Mouse (Mus musculus) kidney, adult 18-20 months (tissue): ENCODE data around the gene Noct.
A peak's percentile ranks its signal among the peaks of the same experiment; 100 is the strongest.
"Not testable (repeated sequence)": the region's sequence is repeated elsewhere in the genome, so short reads cannot be mapped to it uniquely, and the experiment has no call there.

Source experiments
- DNase-seq: peaks from one replicate; pipeline ENCODE4 v3.0.0; 2021

The Noct gene

DNA sequence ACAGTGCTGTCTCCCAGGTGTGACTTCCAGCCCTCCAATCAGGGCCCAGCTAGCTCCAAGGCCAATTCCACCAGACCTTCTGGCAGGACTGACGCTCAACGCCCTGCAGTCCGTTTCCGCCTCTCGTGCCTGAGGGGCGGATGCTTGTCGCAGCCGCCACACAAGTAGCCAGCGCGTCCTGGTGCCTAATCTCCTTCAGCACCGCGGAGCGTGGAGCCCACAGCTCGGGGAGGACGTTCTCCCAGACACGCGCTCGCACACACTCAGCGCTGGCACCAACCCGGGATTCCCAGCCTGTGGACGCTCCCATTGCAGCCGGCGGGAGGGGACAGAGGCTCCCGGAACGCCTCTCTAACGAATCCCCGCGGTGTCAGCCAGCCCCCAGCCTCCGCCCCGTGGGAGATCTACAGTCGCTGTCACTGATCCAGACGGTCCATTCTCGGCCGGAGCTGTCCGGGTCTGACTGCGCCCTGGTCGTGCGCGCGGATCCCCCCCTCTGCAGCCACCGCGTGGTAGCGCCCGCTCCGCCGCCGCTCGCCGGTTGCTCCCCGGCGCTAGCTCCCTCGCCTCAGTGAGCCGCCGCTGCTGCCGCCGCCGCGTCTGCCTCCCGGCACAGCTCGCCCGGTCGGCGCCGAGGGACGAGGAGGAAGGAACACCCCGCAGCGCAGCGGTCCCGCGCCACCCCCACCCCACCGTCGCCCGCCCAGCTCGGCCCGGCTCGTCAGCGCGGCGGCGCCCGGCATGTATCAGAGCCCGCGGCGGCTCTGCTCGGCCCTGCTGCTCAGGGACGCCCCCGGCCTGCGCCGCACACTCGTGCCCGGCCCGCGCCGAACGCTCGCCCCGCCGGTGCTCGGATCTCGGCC is at the start of gene Noct:
TSS of gene Noct (plus strand) at position 85 of the 863 bp plus-strand sequence.
- peak; percentile 95 for DNase-seq

GRCm38 (mm10) chr3:51178158-51178557 is 46.1 kb upstream of the Noct start:
- DNase-seq = no peak

- no peak for DNase-seq
Observed at GRCm38 (mm10) chr3:51179460-51180146, 44.6 kb upstream of the Noct start.

DNA sequence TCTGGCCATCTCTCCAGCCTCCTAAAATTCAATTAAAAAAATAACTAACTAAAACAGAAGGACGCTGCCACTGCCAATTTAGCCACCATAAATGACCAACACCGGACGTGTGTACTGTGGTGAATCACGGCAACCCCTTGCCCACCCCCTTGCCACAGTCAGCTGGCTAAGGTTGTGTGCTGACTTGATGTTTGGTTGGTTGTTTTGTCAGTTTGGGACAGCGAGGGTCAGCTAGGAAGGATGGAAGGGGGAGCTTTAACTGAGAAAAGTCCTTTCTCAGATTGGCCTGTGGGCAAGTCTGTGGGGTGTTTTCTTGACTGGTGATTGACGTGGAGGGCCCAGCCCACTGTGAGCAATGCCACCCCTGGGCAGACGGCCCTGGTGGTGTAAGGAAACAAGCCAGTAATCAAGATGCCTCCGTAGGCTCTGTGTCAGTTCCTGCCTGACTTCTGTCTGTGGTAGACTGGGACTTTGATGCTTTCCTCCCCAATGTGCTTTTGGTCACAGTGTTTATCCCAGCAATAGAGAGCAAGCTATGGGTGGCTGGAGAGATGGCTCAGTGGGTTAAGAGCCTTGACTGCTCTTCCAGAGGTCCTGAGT is 43.8 kb upstream of the Noct start:
- DNase-seq = no peak

GRCm38 (mm10) chr3:51182455-51182854 is 41.8 kb upstream of the Noct start:
- DNase-seq = no peak

DNA sequence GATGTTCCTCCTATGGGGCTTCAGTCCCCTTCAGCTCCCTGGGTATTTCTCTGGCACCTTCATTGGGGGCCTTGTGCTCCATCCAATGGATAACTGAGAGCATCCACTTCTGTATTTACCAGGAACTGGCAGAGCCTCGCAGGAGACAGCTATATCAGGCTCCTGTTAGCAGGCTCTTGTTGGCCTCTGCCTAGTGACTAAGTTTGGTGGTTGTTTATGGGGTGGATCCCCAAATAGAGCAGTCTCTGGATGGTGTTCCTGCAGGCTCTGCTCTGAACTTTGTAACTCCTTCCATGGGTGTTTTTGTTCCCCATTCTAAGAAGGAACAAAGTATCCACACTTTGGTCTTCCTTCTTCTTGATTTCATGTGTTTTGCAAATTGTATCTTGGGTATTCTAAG is 40.7 kb upstream of the Noct start:
- DNase-seq = not testable (repeated sequence)

- not testable (repeated sequence) for DNase-seq
Observed at GRCm38 (mm10) chr3:51183967-51184366, 40.3 kb upstream of the Noct start.

DNA sequence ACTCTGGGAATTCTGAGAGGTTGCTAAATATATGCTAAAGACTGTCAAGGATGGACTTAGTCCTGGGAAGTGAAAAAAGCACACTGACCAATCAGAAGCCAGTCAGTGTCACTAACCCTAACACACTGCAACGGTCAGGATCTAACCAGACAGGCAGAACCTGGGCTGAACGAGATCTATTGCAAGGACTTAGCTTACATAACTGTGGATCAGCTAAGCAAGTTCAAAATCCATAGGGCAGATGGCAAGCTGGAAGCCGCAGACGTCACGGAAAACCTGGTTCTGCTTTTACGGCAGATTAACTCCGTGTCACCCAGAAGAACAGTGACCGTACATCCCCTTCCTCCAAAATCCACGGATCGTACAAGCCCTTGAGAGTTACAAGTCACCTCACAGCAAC is 39.5 kb upstream of the Noct start:
- peak; percentile 76 for DNase-seq

DNA sequence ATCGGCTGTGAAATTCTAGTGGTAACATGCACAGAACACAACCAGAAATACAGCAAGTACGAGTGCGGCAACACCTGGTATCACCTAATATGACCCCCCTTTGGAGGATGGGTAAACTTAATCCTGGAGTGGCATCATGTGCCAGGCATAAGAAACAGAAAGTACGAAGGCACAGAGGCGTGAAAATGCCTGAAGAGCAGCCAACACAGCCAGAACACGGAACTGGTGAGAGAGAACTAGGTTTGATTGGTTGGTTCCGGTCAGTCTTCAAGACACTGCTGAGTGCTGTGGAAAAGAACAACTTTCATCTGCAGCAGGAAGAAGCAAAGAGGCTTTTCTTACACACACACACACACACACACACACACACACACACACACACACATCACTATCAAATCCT is 38.8 kb upstream of the Noct start:
- DNase-seq = peak; percentile 74

- no peak for DNase-seq
Observed at GRCm38 (mm10) chr3:51194075-51194474, 30.2 kb upstream of the Noct start.

DNA sequence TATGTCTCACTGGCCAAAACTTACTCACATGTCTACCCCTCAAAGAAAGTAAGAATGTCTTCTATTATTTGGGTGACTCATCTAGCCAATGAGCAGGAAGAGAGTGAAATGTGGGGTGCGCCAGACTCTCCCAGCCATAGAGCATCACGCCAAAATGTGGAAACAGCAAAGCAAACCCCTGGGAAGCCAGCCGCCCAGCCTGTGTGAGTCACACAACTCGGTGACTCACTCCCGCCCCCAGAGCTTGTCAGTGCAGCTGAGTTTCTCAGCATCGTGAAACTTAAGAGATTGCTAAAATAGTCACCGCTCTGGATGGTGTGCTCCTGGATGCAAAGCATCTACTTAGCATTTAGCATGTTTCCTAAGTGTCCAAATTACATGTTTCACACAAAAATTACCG is 28.9 kb upstream of the Noct start:
- no peak for DNase-seq

GRCm38 (mm10) chr3:51195736-51196135 is 28.5 kb upstream of the Noct start:
- DNase-seq = no peak

- no peak for DNase-seq
Observed at GRCm38 (mm10) chr3:51196724-51197111, 27.5 kb upstream of the Noct start.

GRCm38 (mm10) chr3:51197112-51197731 is 27.0 kb upstream of the Noct start:
- no peak for DNase-seq

- no peak for DNase-seq
Observed at GRCm38 (mm10) chr3:51198291-51198690, 26.0 kb upstream of the Noct start.

DNA sequence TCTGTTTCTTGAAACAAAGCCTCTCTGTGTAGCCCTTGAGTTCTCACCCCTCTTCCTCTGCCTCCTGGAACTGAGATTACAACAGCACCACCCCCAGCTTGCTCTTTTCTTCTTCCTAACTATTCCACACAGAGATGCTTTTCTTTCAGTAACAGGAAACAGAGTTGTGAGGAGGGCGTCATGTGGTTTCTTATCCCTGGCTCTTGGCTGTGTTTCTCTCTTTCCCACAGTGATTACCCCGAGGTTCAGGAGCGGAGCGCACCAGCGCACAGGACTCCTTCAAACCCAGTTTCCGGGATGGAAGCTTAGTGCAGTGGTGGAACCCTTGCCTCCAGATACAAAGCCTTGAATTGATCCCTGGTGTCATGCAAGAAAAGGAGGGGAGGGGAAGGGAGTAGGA is 25.1 kb upstream of the Noct start:
- no peak for DNase-seq

- no peak for DNase-seq
Observed at GRCm38 (mm10) chr3:51200311-51200710, 23.9 kb upstream of the Noct start.

- DNase-seq = no peak
Observed at GRCm38 (mm10) chr3:51200894-51201293, 23.4 kb upstream of the Noct start.

DNA sequence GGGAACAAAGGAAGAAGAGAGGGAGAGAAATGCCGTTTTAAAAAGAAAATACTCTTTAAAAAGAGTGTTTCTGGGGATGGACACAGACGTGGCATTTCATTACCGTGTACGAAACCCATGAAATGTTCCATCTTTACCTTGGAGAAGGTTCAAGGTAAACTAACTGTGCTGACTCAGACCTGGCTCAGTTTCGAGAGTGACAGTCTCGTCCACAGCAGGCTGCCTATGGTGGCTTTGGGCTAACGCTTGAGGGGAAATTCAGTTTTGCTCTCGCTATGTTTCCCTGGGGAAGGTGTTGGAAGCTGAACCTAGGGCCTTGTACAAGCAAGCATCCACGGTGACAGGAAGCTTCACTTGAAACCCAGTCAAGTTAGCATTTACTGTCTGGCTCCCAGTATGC is 22.3 kb upstream of the Noct start:
- no peak for DNase-seq

DNA sequence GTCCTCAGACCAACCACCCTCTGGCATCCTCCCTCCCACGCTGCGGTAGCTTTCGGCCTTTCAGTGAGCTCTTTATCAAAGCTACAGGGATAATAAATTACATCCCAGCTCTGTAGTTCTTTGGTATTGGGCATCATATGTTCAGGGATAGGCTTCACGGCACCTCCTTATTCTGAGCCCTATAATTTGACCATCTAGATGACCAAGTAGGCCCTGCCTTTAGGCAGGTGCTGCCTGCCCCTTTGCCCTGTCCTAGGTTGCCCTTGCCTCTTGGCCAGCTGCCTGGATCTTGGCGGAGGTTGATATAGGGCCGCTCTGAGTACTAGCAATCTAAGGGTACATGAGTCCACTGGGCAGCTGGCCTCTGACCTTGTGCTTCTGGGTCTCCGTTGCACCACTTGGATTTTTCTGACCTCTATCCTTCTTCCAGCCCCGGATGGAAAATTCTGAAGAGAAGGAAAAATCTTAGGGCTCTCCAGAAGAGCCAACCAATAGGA is 21.7 kb upstream of the Noct start:
- peak; percentile 85 for DNase-seq

DNA sequence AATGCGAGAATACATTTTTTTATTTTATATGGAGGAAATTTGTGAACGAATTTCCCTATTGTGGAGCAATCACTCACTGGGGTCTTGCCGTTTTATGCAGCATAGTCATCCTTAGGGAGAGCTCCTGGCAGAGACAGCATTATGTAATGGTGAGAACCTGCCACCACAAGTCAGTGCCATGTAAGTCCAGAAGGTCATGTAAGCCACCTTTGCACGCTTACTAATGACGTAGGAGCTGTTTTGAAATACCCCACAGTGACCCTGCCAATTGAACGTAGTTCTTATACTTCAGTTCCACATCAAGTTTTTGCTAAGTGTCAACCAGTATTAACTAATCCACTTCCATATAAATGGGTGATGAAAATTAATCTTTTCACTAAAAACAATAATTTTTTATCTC is 20.3 kb upstream of the Noct start:
- DNase-seq = no peak

DNA sequence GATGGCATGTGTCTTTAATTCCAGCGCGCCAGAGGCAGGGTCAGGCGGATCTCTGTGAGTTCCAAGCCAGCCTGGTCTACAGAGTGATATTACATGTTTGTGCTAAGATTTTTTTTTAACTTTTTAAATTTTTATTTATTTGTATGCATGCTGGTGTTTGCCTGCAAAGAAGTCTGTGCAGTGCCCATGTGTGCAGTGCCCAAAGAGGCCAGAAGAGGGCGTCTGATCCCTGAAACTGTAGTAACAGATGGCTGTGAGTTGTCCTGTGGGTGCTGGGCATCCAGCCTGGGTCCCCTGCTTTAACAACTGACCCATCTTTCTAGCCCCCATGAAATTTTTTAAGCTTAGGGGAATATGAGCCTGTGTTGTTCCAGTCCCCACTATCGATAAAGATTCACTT is 19.8 kb upstream of the Noct start:
- DNase-seq = no peak

GRCm38 (mm10) chr3:51204897-51205296 is 19.4 kb upstream of the Noct start:
- DNase-seq = no peak
